Mouse (Mus musculus) embryonic fibroblast, embryonic 13.5 days (primary cell): Measurements from ENCODE around the gene Glce.

Experiments
- CTCF ChIP-seq: IDR thresholded peaks from 2 replicates; pipeline ENCODE4 v1.5.1; 2011; ENCODE audit warnings: mild to moderate bottlenecking, control low read depth, low read length, moderate library complexity, borderline replicate concordance; ENCODE audit not compliant: insufficient read depth
- POLR2A ChIP-seq: IDR thresholded peaks from 2 replicates; pipeline ENCODE4 v1.6.1; 2011; ENCODE audit warnings: low read depth, mild to moderate bottlenecking, control low read depth, low read length, moderate library complexity

DNA sequence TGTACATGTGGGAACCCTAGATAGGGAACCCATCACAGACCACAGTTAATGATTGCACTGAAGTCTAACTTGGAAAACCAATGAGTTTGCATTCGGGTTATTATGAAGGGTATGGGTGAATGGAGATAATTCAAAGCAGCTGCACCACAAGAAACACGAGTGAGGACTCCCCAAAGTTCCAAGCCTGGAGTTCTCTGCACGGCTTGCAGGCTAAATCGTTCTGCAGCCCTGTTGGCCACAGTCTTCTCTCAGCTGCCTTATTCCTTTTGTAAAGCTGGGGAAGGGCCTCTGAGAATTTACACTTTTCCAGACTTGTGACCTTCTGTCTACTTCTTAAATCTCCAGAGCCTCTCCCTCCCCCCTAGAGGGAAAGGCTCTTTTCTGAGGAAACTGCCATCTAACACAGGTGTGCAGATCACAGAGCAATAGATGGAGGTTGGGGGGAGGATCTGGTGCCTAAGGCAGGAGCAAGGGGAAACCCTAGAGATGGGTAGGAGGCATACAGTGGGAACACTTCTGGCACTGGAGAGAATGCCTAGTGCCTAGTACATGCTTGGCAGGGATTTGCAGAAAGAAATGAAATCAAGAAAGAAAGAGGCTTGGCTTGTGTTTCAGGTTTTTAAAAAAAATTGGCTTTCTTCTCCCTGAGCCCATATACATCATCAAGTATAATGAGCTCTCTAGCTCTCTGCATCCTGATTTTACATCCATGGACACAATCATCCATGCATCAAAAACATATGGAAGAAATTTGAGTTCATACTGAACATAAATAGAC, 9.7 kb upstream of the Glce start:
- TF ChIP-seq CTCF (no peak), POLR2A (no peak)
